Mouse (Mus musculus) limb, embryonic 11.5 days (tissue): ENCODE measurements around the gene Tex22. TPM values are rescaled to one million over a fixed set of nuclear protein-coding genes. Genes with fewer than 3 reads are reported as not detected.

ENCODE experiments used
- ATAC-seq: fragments of 200-750 bp; cut with Nextera tagmentation; 2 replicates; pipeline ENCODE4 v1.8.0; 2017; ENCODE audit warnings: low read depth; ENCODE audit not compliant: insufficient number of reproducible peaks, low FRiP score, low TSS enrichment
- DNase-seq: peaks from one replicate; pipeline ENCODE4 v3.0.0-alpha.2; 2015; ENCODE audit warnings: low spot score
- H3K27ac ChIP-seq: fragments of 300-500 bp; sonication (generic); replicated peaks from 2 replicates; pipeline ENCODE4 v1.5.1; 2014; ENCODE audit warnings: low read depth, mild to moderate bottlenecking, low read length
- H3K27me3 ChIP-seq: fragments of 300-500 bp; sonication (generic); 2 replicates; pipeline ENCODE4 v1.6.1; 2014; ENCODE audit warnings: mild to moderate bottlenecking, low read length, mixed read lengths; ENCODE audit not compliant: control insufficient read depth, insufficient read depth
- H3K36me3 ChIP-seq: fragments of 300-500 bp; sonication (generic); 2 replicates; pipeline ENCODE4 v1.6.1; 2014; ENCODE audit warnings: mild to moderate bottlenecking, low read length, moderate library complexity, mixed read lengths; ENCODE audit not compliant: control insufficient read depth, insufficient read depth
- H3K4me1 ChIP-seq: fragments of 300-500 bp; sonication (generic); 2 replicates; pipeline ENCODE4 v1.6.1; 2014; ENCODE audit warnings: low read length, mixed read lengths; ENCODE audit not compliant: control insufficient read depth, insufficient read depth
- H3K4me2 ChIP-seq: fragments of 300-500 bp; sonication (generic); 2 replicates; pipeline ENCODE4 v1.6.1; 2014; ENCODE audit warnings: low read depth, mild to moderate bottlenecking, moderate library complexity; ENCODE audit not compliant: severe bottlenecking
- H3K4me3 ChIP-seq: fragments of 300-500 bp; sonication (generic); 2 replicates; pipeline ENCODE4 v1.5.1; 2014; ENCODE audit warnings: low read depth, low read length
- H3K9ac ChIP-seq: fragments of 300-500 bp; sonication (generic); 2 replicates; pipeline ENCODE4 v1.6.1; 2014; ENCODE audit warnings: mild to moderate bottlenecking, low read length
- H3K9me3 ChIP-seq: fragments of 300-500 bp; sonication (generic); 2 replicates; pipeline ENCODE4 v1.6.1; 2016; ENCODE audit warnings: low read length; ENCODE audit not compliant: control insufficient read depth
- WGBS: fragments of 180-500 bp; shearing (Covaris S2); extraction: QIAGEN DNeasy Blood & Tissue Kit; methylation state at CpG from one replicate; pipeline ENCODE4 v1.1.7; 2014; 5-methylcytosine and 5-hydroxymethylcytosine counted together
- polyA plus RNA-seq: library from polyadenylated mRNA; unstranded; fragments of >200 nt; fragmentation: Nextera tagmentation; extraction: Ambion mirVana; gene quantifications from 2 replicates; pipeline ENCODE4 v1.2.1, GENCODE M21; 2014

Tex22 gene
- polyA plus RNA-seq, 1 experiment from 2014 or later, result 0.21 TPM

DNA sequence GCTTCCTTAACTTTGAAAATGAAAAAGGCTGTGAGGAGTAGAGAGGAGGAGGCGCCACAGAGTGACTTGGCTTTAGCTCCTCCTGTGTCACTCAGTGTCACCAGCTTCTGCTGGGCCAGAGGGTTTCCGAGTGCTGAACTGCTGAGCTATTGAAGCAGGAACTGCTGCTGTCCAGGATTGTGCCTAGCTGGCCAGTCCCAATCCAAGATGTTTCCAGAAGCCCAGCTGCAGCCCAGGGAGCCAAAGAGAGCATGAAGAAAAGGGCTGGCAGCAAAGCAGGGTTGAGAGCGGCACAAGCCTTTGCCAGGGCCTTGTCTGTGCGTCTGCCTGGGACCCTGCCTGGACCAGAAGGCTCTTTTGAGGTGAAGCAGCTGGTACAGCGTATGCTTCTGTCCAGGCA is 26.2 kb upstream of the Tex22 start:
- Histone ChIP-seq H3K4me2 (no peak overlapping the region), H3K27me3 (no peaks in the 10 kb centered on the region), H3K4me1 (peaks cover 12% of the 10 kb centered on the region), H3K27ac (no peak overlapping the region), H3K9me3 (no peaks in the 10 kb centered on the region), H3K9ac (no peak overlapping the region), H3K4me3 (no peak overlapping the region), H3K36me3 (peaks cover 7% of the 10 kb centered on the region)
- WGBS, result 92% methylated on average over 5 of the region's 5 CpGs
- ATAC-seq (no peak), DNase-seq (no peak)

DNA sequence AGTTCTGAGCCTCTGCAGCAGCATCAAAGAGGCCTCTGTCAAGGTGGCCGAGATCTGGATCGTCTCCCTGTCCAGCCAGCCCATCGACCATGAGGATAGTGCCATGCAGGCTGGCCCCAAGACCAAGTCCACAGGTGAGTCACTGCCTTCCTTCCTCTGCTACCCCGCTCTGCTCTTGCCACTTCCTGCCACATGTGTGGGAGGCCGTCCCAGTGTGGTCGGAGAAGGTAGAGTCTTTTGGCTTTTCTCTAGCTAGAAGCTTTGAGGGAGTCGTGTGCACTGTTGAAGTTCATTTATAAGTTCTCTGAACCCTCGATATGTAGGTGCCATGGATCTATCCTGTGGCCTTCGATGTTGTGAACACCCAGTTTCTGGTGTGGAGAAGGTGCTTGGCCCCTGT is 24.5 kb upstream of the Tex22 start:
- Histone ChIP-seq H3K9ac (no peak overlapping the region), H3K27me3 (no peaks in the 10 kb centered on the region), H3K4me2 (no peak overlapping the region), H3K27ac (no peak overlapping the region), H3K9me3 (no peaks in the 10 kb centered on the region), H3K4me3 (no peak overlapping the region), H3K4me1 (peaks cover 12% of the 10 kb centered on the region), H3K36me3 (peaks cover 10% of the 10 kb centered on the region)
- no peak for DNase-seq
- 91% methylated on average over 9 of the region's 9 CpGs for WGBS
- ATAC-seq, result no peak

DNA sequence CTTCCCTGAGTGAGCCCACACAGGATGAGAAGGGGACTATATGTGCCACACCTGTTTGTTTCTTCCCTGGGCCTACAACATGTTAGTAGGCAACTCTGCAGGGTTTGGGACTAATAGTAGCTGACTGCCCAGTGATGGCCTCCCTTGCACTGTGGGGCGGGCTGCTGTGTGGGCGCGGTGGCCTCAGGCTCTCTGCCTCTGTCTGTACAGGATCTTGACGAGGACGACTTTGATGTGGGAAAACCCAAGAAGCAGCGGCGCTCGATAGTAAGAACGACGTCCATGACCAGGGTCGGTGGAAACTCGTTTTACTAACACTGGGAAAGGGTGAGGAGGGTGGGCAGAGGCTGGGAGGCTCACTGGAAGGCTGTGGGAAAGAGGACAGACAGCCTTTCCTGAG is 23.6 kb upstream of the Tex22 start:
- Histone ChIP-seq H3K9ac (no peak overlapping the region), H3K27me3 (no peaks in the 10 kb centered on the region), H3K36me3 (peaks cover 10% of the 10 kb centered on the region), H3K4me1 (peaks cover 12% of the 10 kb centered on the region), H3K4me2 (no peak overlapping the region), H3K27ac (no peak overlapping the region), H3K4me3 (no peak overlapping the region), H3K9me3 (no peaks in the 10 kb centered on the region)
- ATAC-seq (no peak), DNase-seq (no peak)
- 77% methylated on average over 12 of the region's 12 CpGs for WGBS

DNA sequence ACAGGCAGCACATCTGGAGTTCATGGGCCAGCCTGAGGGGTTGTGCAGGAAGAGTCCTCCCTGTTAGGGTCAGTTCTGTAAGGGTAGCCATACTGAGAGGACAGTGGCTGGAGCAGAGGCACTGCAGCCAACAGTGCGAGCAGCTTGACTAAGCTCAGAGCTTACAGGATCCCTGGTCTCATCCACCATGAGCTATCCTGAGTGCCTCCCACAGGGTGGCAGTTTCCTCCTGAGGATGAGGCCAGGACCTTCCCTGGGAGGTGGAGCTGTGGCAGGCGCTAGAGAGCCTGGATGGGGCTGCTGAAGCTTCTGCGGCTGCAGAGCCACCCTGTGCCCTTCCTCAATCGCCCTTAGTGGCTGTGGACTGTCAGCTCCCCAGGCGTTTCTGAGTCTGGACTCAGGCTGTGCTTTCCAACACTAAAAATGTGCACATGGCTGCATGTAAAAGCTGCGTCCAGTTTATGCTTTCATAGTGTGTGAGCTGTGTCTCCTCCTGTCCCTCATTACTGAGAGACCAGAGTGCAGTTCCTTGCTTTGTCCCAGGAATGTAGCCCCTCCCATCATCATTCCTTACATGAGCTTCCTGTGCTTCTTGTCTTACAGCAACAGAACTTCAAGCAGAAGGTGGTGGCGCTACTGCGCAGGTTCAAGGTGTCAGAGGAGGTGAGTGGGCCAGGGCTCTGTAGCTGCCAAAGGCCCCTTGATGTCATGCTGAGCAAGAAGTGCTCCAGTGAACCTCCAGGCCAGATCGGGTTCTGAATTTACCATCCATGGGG is 22.5 kb upstream of the Tex22 start:
- WGBS, result 39% methylated on average over 9 of the region's 9 CpGs
- no peak overlapping the region for H3K4me3 ChIP-seq
- ATAC-seq, result peak; percentile 53; the same call in 1 of the 2 replicates
- H3K36me3 ChIP-seq, result peaks cover 10% of the 10 kb centered on the region
- H3K4me1 ChIP-seq, result peaks cover 12% of the 10 kb centered on the region
- no peaks in the 10 kb centered on the region for H3K9me3 ChIP-seq
- no peak overlapping the region for H3K4me2 ChIP-seq
- H3K27ac ChIP-seq, result peak overlapping the region; percentile 56
- H3K27me3 ChIP-seq, result no peaks in the 10 kb centered on the region
- peak; percentile 37 for DNase-seq
- H3K9ac ChIP-seq, result peak overlapping the region; percentile 37; the same call in 1 of the 2 replicates

DNA sequence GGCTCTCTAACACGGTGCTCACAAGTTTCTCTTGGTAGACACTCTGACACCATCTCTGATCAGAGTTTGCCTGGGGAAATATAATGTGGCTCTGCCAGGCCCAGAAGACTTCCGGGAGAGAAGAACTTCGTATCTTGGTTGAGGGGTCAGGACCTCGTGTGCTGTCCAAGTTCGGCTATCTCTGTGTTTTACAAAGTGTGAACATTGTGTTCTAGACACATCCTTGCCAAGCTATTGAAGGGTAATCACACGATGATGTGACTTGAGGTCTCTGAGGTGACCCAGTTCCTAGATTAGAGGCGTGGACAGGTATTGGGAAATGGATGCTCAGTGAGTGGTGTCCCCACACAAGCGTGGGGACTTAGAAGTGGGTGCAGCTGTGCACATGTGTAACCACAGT is 18.2 kb upstream of the Tex22 start:
- DNase-seq (no peak), ATAC-seq (no peak)
- Histone ChIP-seq H3K4me3 (no peak overlapping the region), H3K4me1 (peaks cover 12% of the 10 kb centered on the region), H3K27ac (no peak overlapping the region), H3K9me3 (no peaks in the 10 kb centered on the region), H3K9ac (no peak overlapping the region), H3K4me2 (no peak overlapping the region), H3K36me3 (peaks cover 9% of the 10 kb centered on the region; the same call in 1 of the 2 replicates), H3K27me3 (no peaks in the 10 kb centered on the region)
- whole genome bisulfite sequencing, result 89% methylated on average over 8 of the region's 8 CpGs

DNA sequence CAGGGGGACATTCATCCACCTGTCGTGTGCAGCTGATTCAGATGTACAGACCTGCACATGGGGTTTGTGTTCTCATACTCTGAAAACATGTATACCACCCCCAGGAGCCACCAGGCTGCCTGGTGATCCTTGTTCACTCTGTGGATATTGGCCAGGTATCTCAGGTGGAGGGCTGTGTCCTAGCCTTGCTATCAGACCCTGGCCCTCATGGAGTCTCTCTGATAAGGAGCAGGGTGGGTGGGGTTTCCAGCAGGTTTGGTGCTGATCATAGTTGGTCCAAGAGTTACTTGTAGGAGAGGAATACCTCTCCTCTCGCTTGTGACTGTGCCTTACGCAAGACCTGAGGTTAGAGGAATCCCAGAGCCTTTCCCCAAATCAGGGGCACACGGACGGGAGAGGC is 14.1 kb upstream of the Tex22 start:
- DNase-seq (no peak), ATAC-seq (no peak)
- Histone ChIP-seq H3K9ac (no peak overlapping the region), H3K4me1 (no peaks in the 10 kb centered on the region), H3K4me3 (no peak overlapping the region), H3K27ac (no peak overlapping the region), H3K9me3 (no peaks in the 10 kb centered on the region), H3K4me2 (no peak overlapping the region), H3K27me3 (no peaks in the 10 kb centered on the region), H3K36me3 (peaks cover 6% of the 10 kb centered on the region; the same call in 1 of the 2 replicates)
- 92% methylated on average over 5 of the region's 5 CpGs for WGBS

DNA sequence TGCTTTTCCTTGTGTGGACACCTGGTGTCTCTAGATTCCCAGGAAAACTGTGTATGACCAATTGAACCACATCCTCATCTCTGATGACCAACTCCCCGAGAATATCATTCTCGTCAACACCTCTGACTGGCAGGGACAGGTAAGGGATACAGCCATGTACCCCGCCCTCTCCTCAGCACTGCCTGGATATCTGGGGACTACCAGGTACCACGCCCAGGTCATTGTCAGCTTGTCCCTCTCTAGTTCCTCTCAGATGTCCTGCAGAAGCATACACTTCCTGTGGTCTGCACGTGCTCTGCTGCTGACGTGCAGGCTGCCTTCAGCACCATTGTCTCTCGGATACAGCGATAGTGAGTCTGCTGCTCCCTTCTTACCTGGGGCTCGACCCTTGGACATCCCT is 12.7 kb upstream of the Tex22 start:
- no peak overlapping the region for H3K4me3 ChIP-seq
- no peaks in the 10 kb centered on the region for H3K27me3 ChIP-seq
- 88% methylated on average over 9 of the region's 9 CpGs for WGBS
- H3K27ac ChIP-seq, result no peak overlapping the region
- H3K9me3 ChIP-seq, result no peaks in the 10 kb centered on the region
- H3K9ac ChIP-seq, result no peak overlapping the region
- DNase-seq (no peak), ATAC-seq (no peak)
- H3K4me1 ChIP-seq, result no peaks in the 10 kb centered on the region
- H3K36me3 ChIP-seq, result peaks cover 6% of the 10 kb centered on the region; the same call in 1 of the 2 replicates
- H3K4me2 ChIP-seq, result no peak overlapping the region

DNA sequence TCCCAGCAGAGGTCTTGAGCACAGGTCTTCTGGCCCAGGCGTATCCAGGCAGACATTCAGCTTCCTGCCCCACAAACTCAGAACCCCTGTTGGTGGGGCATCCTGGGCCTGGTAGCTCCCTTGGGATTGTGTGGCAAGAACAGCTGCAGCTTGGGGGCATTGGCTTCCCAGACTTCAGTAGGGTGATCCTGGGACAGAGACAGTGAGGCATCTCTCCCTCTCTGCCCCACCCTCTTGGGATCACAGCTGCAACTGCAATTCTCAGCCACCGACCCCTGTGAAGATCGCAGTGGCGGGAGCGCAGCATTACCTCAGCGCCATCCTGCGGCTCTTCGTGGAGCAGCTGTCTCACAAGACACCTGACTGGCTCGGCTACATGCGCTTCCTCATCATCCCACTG is 12.1 kb upstream of the Tex22 start:
- Histone ChIP-seq H3K27ac (no peak overlapping the region), H3K9ac (no peak overlapping the region), H3K27me3 (no peaks in the 10 kb centered on the region), H3K4me1 (no peaks in the 10 kb centered on the region), H3K4me2 (no peak overlapping the region), H3K9me3 (no peaks in the 10 kb centered on the region), H3K4me3 (no peak overlapping the region), H3K36me3 (peaks cover 6% of the 10 kb centered on the region; the same call in 1 of the 2 replicates)
- DNase-seq, result no peak
- no peak for ATAC-seq
- WGBS, result 82% methylated on average over 10 of the region's 10 CpGs

DNA sequence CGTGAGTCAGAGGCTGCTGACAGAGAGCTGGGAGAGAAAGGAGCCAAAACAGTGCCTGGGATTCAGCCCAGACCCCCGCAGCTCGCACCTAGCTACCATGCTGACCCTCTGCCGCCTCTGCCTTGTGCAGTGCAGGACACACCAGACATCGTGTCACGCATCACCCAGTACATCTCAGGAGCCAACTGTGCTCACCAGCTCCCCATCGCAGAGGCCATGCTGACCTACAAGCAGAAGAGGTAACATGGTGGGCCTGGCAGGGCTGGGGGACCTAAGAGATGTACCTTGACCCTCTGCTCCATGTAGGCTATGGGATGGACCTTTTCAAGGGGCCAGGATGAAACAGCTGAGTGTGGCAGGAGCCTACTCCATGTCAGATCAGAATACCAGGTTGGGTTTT is 10.6 kb upstream of the Tex22 start:
- Histone ChIP-seq H3K4me3 (no peak overlapping the region), H3K4me1 (no peaks in the 10 kb centered on the region), H3K9me3 (no peaks in the 10 kb centered on the region), H3K4me2 (no peak overlapping the region), H3K27me3 (no peaks in the 10 kb centered on the region), H3K36me3 (peaks cover 6% of the 10 kb centered on the region; the same call in 1 of the 2 replicates), H3K27ac (no peak overlapping the region), H3K9ac (no peak overlapping the region)
- 91% methylated on average over 7 of the region's 7 CpGs for WGBS
- DNase-seq (no peak), ATAC-seq (no peak)
